Mouse (Mus musculus): Measurements from ENCODE around the gene Gm20431. TPM values are rescaled to one million over a fixed set of nuclear protein-coding genes. Genes with fewer than 3 reads are reported as not detected.

Gm20431 gene
- polyA plus RNA-seq (2017; shearing (Covaris generic)): not detected

GRCm38 (mm10) chr2:167661270-167662203 lies at the start of gene Gm20431:
Gm20431 (minus strand) TSS chr2:167661496.
- ATAC-seq: peak; percentile 82

GRCm38 (mm10) chr2:167710574-167710973 lies 49.3 kb upstream of the Gm20431 start:
- ATAC-seq: no peak

GRCm38 (mm10) chr2:167709969-167710368 lies 48.7 kb upstream of the Gm20431 start:
- ATAC-seq: no peak

- no peak for ATAC-seq
Measured at GRCm38 (mm10) chr2:167708373-167708772, 47.1 kb upstream of the Gm20431 start.

GRCm38 (mm10) chr2:167706183-167706939 lies 45.1 kb upstream of the Gm20431 start:
- no peak for ATAC-seq

- no peak for ATAC-seq
Measured at GRCm38 (mm10) chr2:167704409-167704808, 43.1 kb upstream of the Gm20431 start.

GRCm38 (mm10) chr2:167702126-167702525 lies 40.8 kb upstream of the Gm20431 start:
- ATAC-seq: no peak

GRCm38 (mm10) chr2:167701472-167701871 lies 40.2 kb upstream of the Gm20431 start:
- ATAC-seq: peak; percentile 29

GRCm38 (mm10) chr2:167700018-167700417 lies 38.7 kb upstream of the Gm20431 start:
- no peak for ATAC-seq

- peak; percentile 99 for ATAC-seq
Measured at GRCm38 (mm10) chr2:167697902-167698301, 36.6 kb upstream of the Gm20431 start.

- ATAC-seq: no peak
Measured at GRCm38 (mm10) chr2:167696143-167696542, 34.8 kb upstream of the Gm20431 start.

GRCm38 (mm10) chr2:167695491-167695890 lies 34.2 kb upstream of the Gm20431 start:
- ATAC-seq: no peak

- no peak for ATAC-seq
Measured at GRCm38 (mm10) chr2:167694963-167695362, 33.7 kb upstream of the Gm20431 start.

- no peak for ATAC-seq
Measured at GRCm38 (mm10) chr2:167694244-167694643, 32.9 kb upstream of the Gm20431 start.

- no peak for ATAC-seq
Measured at GRCm38 (mm10) chr2:167693540-167693939, 32.2 kb upstream of the Gm20431 start.

- no peak for ATAC-seq
Measured at GRCm38 (mm10) chr2:167692831-167693230, 31.5 kb upstream of the Gm20431 start.

- ATAC-seq: no peak
Measured at GRCm38 (mm10) chr2:167691871-167692661, 30.8 kb upstream of the Gm20431 start.

- ATAC-seq: no peak
Measured at GRCm38 (mm10) chr2:167691410-167691809, 30.1 kb upstream of the Gm20431 start.

- ATAC-seq: no peak
Measured at GRCm38 (mm10) chr2:167690962-167691311, 29.6 kb upstream of the Gm20431 start.

GRCm38 (mm10) chr2:167690219-167690961 lies 29.1 kb upstream of the Gm20431 start:
- ATAC-seq: no peak

GRCm38 (mm10) chr2:167689501-167690218 lies 28.4 kb upstream of the Gm20431 start, which contains the start of gene Tmem189:
Tmem189 (minus strand) TSS chr2:167689822.
- peak; percentile 61 for ATAC-seq

Measured in CD4-positive, CD25-positive, alpha-beta regulatory T cell, adult 4 months (primary cell).